Mouse (Mus musculus): ENCODE data around the gene Anapc1. TPM values are rescaled to one million over a fixed set of nuclear protein-coding genes. Genes with fewer than 3 reads are reported as not detected.

The Anapc1 gene
- total and polyA plus RNA-seq, 3 experiments = 94.8 to 196 (median 123) TPM

DNA sequence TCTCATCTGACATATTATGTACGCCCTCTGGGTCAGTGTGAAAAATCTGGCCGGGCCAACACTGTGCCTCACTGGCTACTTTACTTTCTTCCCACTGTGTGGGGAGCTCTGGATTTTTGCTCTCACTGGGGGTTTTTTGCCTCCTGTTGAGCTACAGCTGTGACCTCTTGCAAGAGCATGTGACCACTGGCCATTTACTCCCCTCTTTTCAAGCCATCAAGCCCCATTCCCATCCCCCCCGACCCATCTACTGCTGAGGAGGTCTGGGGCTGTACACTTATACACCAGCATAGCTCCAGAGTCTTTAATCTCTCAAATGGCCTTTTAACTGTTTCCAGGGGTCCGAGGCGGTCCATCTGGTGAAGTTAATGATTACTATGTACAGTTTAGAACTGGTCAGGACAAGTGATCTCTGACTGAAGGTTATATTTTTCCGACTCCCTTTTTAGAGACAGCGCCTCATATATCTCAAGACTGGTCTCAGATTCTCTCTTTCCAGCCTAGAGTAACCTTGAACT, 27.6 kb upstream of the Anapc1 start:
- no peak overlapping the region for H3K9ac ChIP-seq (ENCODE audit: control insufficient read depth, low read depth, low read length, poor library complexity, severe bottlenecking)
- TF ChIP-seq USF1 (IDR thresholded peaks at IDR 0.05; ENCODE audit: low read depth, low read length) = no peak
- TF ChIP-seq MAX (IDR thresholded peaks at IDR 0.05; ENCODE audit: low read length) = no peak
- H3K27ac ChIP-seq (ENCODE audit: control insufficient read depth, low read depth, low read length) = no peak overlapping the region

DNA sequence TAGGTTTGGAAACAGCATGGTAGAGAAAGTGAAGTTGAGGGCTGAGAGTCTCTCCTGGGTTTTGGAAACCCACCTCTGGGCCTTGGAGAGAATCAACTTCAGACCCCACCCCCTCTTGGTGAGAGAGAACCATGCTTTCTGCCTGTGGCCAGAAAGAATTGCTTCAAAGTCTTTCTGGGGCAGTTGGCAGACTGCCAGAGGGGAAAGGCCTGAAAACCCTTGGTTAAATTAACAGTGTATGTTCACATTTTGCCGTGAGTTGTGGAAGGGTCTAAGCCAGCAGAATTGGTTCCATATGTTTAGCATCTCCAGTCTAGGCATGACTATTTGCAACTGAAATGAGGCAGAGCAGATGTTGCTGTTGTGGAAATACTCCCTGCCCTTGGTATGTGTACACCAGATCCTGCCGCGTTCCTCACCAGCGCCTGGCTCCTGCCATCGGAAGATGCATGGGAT, 26.4 kb upstream of the Anapc1 start:
- no peaks in the 10 kb centered on the region for H3K79me2 ChIP-seq (ENCODE audit: control insufficient read depth, insufficient read depth, low read length, poor library complexity)
- DNase-seq (ENCODE audit: low read depth, low spot score) = no peak
- peaks cover 4 to 11% of the 10 kb centered on the region in 2 experiments for H3K27me3 ChIP-seq (ENCODE audit: control insufficient read depth in 1 of 2, insufficient read depth in 2 of 2, low read length in 2 of 2)
- H3K4me1 ChIP-seq (ENCODE audit: control insufficient read depth in 1 of 2, insufficient read depth in 2 of 2, low read length in 2 of 2) = no peaks in the 10 kb centered on the region
- no peak overlapping the region for H3K27ac ChIP-seq (ENCODE audit: control insufficient read depth, low read depth, low read length)
- no peaks in the 10 kb centered on the region for H3K9me3 ChIP-seq (replicated peaks; ENCODE audit: insufficient read depth, low read length)
- no peak overlapping the region for H3K4me3 ChIP-seq (ENCODE audit: control insufficient read depth in 1 of 2, insufficient read depth in 1 of 2, low read depth in 2 of 2, low read length in 2 of 2)
- TF ChIP-seq RAD21 (IDR thresholded peaks at IDR 0.05; ENCODE audit: low read depth, low read length) (no peak), MYB (IDR thresholded peaks at IDR 0.05; ENCODE audit: low read depth, low read length) (no peak), TAL1 (IDR thresholded peaks at IDR 0.05; ENCODE audit: low read length) (no peak), MAX (IDR thresholded peaks at IDR 0.05; ENCODE audit: low read length) (no peak), CHD1 (IDR thresholded peaks at IDR 0.05; ENCODE audit: low read depth, low read length) (no peak), USF1 (IDR thresholded peaks at IDR 0.05; ENCODE audit: low read depth, low read length) (no peak), CTCF (IDR thresholded peaks at IDR 0.05 in 2 of 3, conservative IDR thresholded peaks at IDR 0.05 in 1 of 3; ENCODE audit: control insufficient read depth in 1 of 3, insufficient read depth in 1 of 3, low read depth in 2 of 3, low read length in 3 of 3, poor library complexity in 1 of 3, severe bottlenecking in 1 of 3) (no peak), POLR2AphosphoS2 (IDR thresholded peaks at IDR 0.05; ENCODE audit: low read length) (no peak), ZNF384 (IDR thresholded peaks at IDR 0.05; ENCODE audit: low read depth, low read length) (no peak), GABPA (IDR thresholded peaks at IDR 0.05; ENCODE audit: low read depth, low read length) (no peak), SMC3 (IDR thresholded peaks at IDR 0.05; ENCODE audit: low read depth, low read length) (no peak), MYC (IDR thresholded peaks at IDR 0.05; ENCODE audit: low read depth, low read length) (no peak), MXI1 (IDR thresholded peaks at IDR 0.05; ENCODE audit: low read depth, low read length) (no peak), TBP (IDR thresholded peaks at IDR 0.05; ENCODE audit: low read depth, low read length) (no peak), ETS1 (IDR thresholded peaks at IDR 0.05; ENCODE audit: low read depth, low read length) (no peak), NRF1 (IDR thresholded peaks at IDR 0.05; ENCODE audit: insufficient read depth, low read depth, low read length, poor library complexity, severe bottlenecking) (no peak), ELF1 (IDR thresholded peaks at IDR 0.05; ENCODE audit: low read depth, low read length) (no peak)
- H3K36me3 ChIP-seq (ENCODE audit: control insufficient read depth in 1 of 2, insufficient read depth in 2 of 2, low read length in 2 of 2) = no peaks in the 10 kb centered on the region
- H3K9ac ChIP-seq (ENCODE audit: control insufficient read depth, low read depth, low read length, poor library complexity, severe bottlenecking) = no peak overlapping the region

More for the DNA sequence above, 27.6 kb upstream of the Anapc1 start:
- DNase-seq (ENCODE audit: low read depth, low spot score) = no peak
- Histone ChIP-seq H3K79me2 (ENCODE audit: control insufficient read depth, insufficient read depth, low read length, poor library complexity) (no peaks in the 10 kb centered on the region), H3K4me3 (ENCODE audit: control insufficient read depth in 1 of 2, insufficient read depth in 1 of 2, low read depth in 2 of 2, low read length in 2 of 2) (no peak overlapping the region), H3K36me3 (ENCODE audit: control insufficient read depth in 1 of 2, insufficient read depth in 2 of 2, low read length in 2 of 2) (no peaks in the 10 kb centered on the region), H3K27me3 (ENCODE audit: control insufficient read depth in 1 of 2, insufficient read depth in 2 of 2, low read length in 2 of 2) (peaks cover 4 to 11% of the 10 kb centered on the region in 2 experiments), H3K9me3 (replicated peaks; ENCODE audit: insufficient read depth, low read length) (no peaks in the 10 kb centered on the region), H3K4me1 (ENCODE audit: control insufficient read depth in 1 of 2, insufficient read depth in 2 of 2, low read length in 2 of 2) (no peaks in the 10 kb centered on the region)

Measured in MEL (cell line).